Mouse (Mus musculus): Measurements from ENCODE around the gene Cc2d2b. TPM values are rescaled to one million over a fixed set of nuclear protein-coding genes. Genes with fewer than 3 reads are reported as not detected.

Cc2d2b gene
- polyA plus RNA-seq (2015; fragmentation: Nextera tagmentation; extraction: Ambion mirVana) = 0.97 and 1.1 TPM in 2 replicates

GRCm38 (mm10) chr19:40748559-40748958 lies at the start of gene Cc2d2b:
TSS of gene Cc2d2b (plus strand) at chr19:40748753.

DNA sequence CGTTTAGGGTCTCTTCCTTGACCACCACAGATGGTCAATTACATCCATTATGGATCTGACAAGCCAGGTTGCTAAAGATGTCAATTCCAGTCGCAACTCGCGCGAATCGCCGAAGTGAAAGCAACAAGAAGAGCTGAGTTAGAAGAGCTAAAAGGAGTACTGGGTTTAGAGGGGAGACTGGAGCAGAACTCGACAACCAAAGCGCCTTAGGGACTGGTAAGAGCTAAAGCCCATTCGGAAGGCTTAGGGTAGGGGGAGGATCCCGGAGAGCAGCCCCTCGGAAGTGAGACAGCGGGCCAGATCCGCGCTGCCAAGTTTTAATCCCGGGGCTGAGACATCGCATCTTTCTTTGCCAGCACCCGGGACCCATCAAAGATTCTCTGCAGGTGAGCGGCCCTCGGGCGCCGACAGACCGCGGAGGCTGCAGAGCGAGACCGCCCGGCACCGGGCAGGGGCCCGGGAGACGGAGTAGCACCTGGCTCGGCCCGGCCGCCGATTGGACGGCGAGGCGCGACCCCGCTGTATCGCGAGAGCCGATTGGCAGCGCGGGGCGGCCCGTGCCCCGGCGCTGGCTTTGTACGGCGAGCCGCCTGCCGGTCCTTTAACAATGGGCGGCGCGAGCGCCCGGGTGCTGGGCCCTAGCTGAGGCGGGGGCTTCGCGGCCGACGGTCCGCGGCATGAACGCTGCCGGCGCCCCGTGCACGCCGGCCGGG lies 82.3 kb downstream of the Cc2d2b start, which contains the start of gene Ccnj:
Gene Ccnj, plus strand, starts transcription at position 577 of the 713 bp plus-strand sequence.

Other genes with a start within 250 kb of the Cc2d2b start
- 55.0 and 55.1 TPM in 2 replicates for gene Sorbs1, start 235.0 kb upstream of the Cc2d2b start, polyA plus RNA-seq (2015; fragmentation: Nextera tagmentation; extraction: Ambion mirVana)
- 33.3 and 34.2 TPM in 2 replicates for gene Aldh18a1, start 160.3 kb upstream of the Cc2d2b start, polyA plus RNA-seq (2015; fragmentation: Nextera tagmentation; extraction: Ambion mirVana)
- gene Tctn3, start 136.5 kb upstream of the Cc2d2b start, polyA plus RNA-seq (2015; fragmentation: Nextera tagmentation; extraction: Ambion mirVana) = 3.7 and 4.4 TPM in 2 replicates
- 6.6 and 10.2 TPM in 2 replicates for gene Entpd1, start 136.4 kb upstream of the Cc2d2b start, polyA plus RNA-seq (2015; fragmentation: Nextera tagmentation; extraction: Ambion mirVana)
- 4.3 and 4.9 TPM in 2 replicates for gene Ccnj, start 82.5 kb downstream of the Cc2d2b start, polyA plus RNA-seq (2015; fragmentation: Nextera tagmentation; extraction: Ambion mirVana)
- gene Zfp518a, start 146.0 kb downstream of the Cc2d2b start, polyA plus RNA-seq (2015; fragmentation: Nextera tagmentation; extraction: Ambion mirVana) = 4.0 and 6.1 TPM in 2 replicates
- 5.7 and 7.6 TPM in 2 replicates for gene Blnk, start 245.8 kb downstream of the Cc2d2b start, polyA plus RNA-seq (2015; fragmentation: Nextera tagmentation; extraction: Ambion mirVana)